Mouse (Mus musculus) spleen, adult 2 months (tissue): ENCODE results near the gene Matk.

ENCODE experiments used
- CTCF ChIP-seq: fragments of 200-500 bp; IDR thresholded peaks from 2 replicates; pipeline ENCODE4 v1.5.1; 2011; ENCODE audit warnings: mild to moderate bottlenecking, inconsistent platforms; ENCODE audit not compliant: insufficient read depth, insufficient read length, insufficient replicate concordance; ENCODE audit errors: extremely low read depth
- POLR2A ChIP-seq: fragments of 200-500 bp; IDR thresholded peaks from 2 replicates; pipeline ENCODE4 v1.6.1; 2011; ENCODE audit warnings: low read depth, low read length, inconsistent platforms

GRCm38 (mm10) chr10:81300352-81300907 lies 47.7 kb downstream of the Matk start:
- no peak for TF ChIP-seq POLR2A
- TF ChIP-seq CTCF: no peak
